Mouse (Mus musculus): ENCODE measurements around the gene Dcun1d3. TPM values are rescaled to one million over a fixed set of nuclear protein-coding genes. Genes with fewer than 3 reads are reported as not detected.

Dcun1d3 gene
- polyA plus RNA-seq, 1 experiment from 2014 or later: 6.8 TPM

DNA sequence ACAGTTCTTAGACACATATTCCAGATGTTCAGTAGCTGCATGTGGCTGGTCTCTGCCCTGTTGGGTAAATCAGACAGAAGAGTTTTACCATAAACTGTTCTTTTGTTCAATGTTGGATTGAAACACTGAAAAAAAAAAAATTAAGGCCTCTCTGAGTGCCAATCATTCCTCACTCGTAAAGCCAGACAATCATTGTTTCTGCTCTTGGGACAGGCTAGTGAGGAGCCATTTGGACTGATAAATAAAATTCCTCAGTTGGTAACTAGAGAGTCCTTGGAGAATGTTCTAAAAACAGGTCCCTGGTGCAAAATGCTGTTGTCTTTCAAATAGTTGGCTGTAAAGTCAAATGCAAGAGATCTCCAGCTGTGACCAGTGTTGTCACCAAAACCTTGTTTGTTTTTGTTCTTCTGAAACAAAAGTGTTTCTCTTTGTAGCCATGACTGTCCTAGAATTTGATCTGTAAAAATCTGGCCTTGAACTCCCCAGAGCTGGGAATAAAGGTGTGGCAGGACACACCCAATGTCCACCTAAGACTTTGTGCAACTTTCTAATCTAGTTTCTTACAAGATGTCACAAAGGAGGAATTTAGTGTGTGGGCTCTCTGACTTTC is 2.3 kb upstream of the Dcun1d3 start:
- Histone ChIP-seq H3K27ac (no peak overlapping the region), H3K4me2 (no peak overlapping the region), H3K4me3 (no peak overlapping the region), H3K4me1 (replicated peaks) (peaks cover 19% of the 10 kb centered on the region), H3K27me3 (no peaks in the 10 kb centered on the region), H3K9ac (no peak overlapping the region), H3K9me3 (replicated peaks) (no peaks in the 10 kb centered on the region), H3K36me3 (no peaks in the 10 kb centered on the region)
- no peak for ATAC-seq (replicated peaks; ENCODE audit: insufficient number of reproducible peaks, insufficient read depth, low FRiP score, low read depth)
- WGBS: 35% methylated on average over 1 of the region's 1 CpGs

DNA sequence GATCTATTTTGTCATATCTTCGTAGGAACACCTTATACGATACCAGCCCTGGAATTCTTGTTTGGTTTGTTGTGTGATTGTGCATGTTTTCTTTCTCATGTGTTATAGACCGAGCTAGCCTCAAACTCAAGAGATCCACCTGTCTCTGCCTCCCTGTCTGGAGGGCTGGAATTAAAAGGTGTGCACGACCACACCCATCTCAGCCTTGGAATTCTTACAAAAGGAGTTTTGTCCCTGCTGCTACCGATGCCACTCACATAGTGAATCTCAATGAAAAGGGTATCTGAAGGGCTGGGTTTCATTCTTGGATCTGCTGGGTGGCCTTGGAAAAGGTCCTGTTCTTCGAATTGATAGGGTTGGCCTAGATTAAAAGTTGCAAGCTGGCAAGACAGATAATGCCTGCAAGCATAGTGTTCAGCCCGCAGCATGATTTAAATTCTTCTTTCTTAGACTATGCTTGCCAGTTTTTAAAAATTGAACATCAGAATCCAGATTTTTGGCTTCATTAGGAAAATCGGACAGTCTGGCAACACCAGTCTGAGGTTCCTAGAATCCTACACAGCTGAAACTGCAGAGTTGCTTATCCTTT is 1.5 kb upstream of the Dcun1d3 start:
- Histone ChIP-seq H3K9me3 (replicated peaks) (no peaks in the 10 kb centered on the region), H3K4me3 (no peak overlapping the region), H3K27me3 (no peaks in the 10 kb centered on the region), H3K4me2 (no peak overlapping the region), H3K9ac (no peak overlapping the region), H3K27ac (no peak overlapping the region), H3K36me3 (no peaks in the 10 kb centered on the region), H3K4me1 (replicated peaks) (peaks cover 21% of the 10 kb centered on the region)
- no peak for ATAC-seq (replicated peaks; ENCODE audit: insufficient number of reproducible peaks, insufficient read depth, low FRiP score, low read depth)
- WGBS: 88% methylated on average over 8 of the region's 8 CpGs

DNA sequence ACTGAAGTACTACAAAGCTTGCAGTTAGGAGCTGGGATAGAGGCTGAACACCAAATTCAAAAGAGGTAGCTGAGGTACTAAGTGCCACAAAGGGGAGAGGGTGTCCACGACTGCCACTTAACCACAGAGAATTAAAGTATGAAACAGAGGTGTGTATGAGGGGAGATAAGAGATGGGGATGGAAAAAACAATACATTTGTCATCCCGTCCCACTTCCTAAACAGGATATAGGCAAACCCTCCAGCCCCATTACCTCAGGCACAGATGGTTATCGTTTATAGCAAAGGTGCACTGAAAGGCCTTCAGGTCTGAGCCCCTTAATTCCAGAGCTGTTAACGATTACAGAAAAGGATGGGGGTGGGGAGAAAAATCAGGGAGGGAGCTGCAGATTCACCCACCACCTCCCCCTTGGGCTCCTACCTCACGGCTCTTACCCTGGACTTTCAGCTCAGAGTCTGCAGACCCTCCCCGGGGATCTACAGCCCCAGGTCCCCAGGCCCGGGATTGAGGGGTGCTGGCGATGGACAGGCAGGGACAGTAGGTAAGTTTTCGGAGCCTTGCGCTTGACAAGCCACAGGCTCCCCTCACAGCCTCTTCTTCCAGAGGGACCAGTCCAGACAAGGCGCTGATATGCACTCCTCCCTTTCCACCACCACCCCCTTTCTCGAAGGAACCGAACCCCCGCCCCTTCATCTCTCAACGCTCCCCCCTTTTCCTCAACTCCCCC is 1.1 kb downstream of the Dcun1d3 start:
- WGBS: under 1% methylated on average over 15 of the region's 15 CpGs
- Histone ChIP-seq H3K9ac (peak overlapping the region; percentile 90), H3K27ac (peak overlapping the region; percentile 97), H3K4me3 (peak overlapping the region; percentile 88), H3K4me2 (peak overlapping the region; percentile 71), H3K36me3 (no peaks in the 10 kb centered on the region), H3K4me1 (replicated peaks) (peaks cover 21% of the 10 kb centered on the region), H3K9me3 (replicated peaks) (no peaks in the 10 kb centered on the region), H3K27me3 (no peaks in the 10 kb centered on the region)
- peak; percentile 19; the same call in 1 of the 2 replicates for ATAC-seq (replicated peaks; ENCODE audit: insufficient number of reproducible peaks, insufficient read depth, low FRiP score, low read depth)

DNA sequence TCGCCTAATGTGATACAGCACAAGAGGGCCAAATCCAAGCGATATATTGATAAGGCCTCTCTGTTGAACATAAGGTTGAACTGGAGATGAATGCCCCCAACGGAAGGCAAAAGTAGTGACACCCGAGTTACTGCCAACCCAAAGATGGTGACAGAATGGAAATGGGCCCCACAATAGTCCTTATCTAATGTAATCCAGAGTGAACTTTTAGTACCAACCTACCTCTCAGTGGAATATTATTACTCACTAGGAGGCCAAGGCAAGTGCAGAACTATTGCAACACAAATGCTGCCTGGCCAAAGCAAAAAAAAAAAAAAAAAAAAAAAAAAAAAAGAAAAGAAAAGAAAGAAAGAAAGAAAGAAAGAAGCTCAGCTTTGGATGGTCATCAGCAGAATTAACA is 3.4 kb downstream of the Dcun1d3 start:
- Histone ChIP-seq H3K9ac (no peak overlapping the region), H3K4me3 (no peak overlapping the region), H3K4me1 (replicated peaks) (peaks cover 21% of the 10 kb centered on the region), H3K36me3 (no peaks in the 10 kb centered on the region), H3K4me2 (no peak overlapping the region), H3K27me3 (no peaks in the 10 kb centered on the region), H3K9me3 (replicated peaks) (no peaks in the 10 kb centered on the region), H3K27ac (no peak overlapping the region)
- WGBS: 84% methylated on average over 4 of the region's 4 CpGs
- ATAC-seq (replicated peaks; ENCODE audit: insufficient number of reproducible peaks, insufficient read depth, low FRiP score, low read depth): no peak

DNA sequence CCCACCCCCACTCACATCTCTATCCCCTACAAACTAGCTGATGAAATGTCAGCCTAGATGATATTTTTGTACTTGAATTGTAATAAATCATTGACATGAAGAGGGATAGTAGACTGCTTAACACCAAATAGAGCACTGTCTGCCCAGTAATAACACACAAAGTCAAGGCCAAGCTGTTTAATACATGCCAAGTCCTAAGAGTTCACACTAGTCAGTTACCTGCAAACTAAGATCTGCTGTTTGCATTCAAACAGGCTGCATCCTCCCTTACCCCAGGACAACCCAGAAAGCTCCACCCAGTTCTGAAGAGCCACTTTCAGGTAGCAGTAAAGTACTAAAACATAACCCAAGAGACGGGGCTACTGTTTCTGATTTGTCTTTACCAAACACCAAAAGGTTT is 3.9 kb downstream of the Dcun1d3 start:
- Histone ChIP-seq H3K27ac (no peak overlapping the region), H3K4me2 (no peak overlapping the region), H3K27me3 (no peaks in the 10 kb centered on the region), H3K9ac (no peak overlapping the region), H3K36me3 (no peaks in the 10 kb centered on the region), H3K9me3 (replicated peaks) (no peaks in the 10 kb centered on the region), H3K4me3 (no peak overlapping the region), H3K4me1 (replicated peaks) (peaks cover 21% of the 10 kb centered on the region)
- ATAC-seq (replicated peaks; ENCODE audit: insufficient number of reproducible peaks, insufficient read depth, low FRiP score, low read depth): no peak
- WGBS: 79% methylated on average over 1 of the region's 1 CpGs

DNA sequence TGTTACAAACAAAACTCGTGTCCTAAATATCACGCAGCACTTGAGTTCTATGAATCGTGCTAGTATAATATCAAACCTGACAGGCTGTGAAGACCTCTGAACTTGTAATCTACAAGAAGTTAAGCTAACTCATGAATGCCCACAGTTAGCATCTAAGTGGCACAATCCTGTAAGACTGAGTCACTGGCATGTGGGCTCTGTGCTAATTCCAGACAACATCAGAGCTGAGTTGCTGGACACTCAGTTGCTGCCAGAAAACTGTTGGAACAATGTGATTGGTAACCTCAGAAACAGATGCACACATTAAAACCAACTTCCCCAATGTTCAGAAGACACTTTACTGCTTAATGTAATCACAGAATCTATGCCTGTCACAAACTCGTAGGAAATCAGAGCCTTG is 8.2 kb downstream of the Dcun1d3 start:
- Histone ChIP-seq H3K9ac (no peak overlapping the region), H3K27me3 (no peaks in the 10 kb centered on the region), H3K27ac (no peak overlapping the region), H3K9me3 (replicated peaks) (no peaks in the 10 kb centered on the region), H3K4me3 (no peak overlapping the region), H3K36me3 (no peaks in the 10 kb centered on the region), H3K4me1 (replicated peaks) (no peaks in the 10 kb centered on the region; the same call in 1 of the 2 replicates), H3K4me2 (no peak overlapping the region)
- WGBS: 74% methylated on average over 4 of the region's 4 CpGs
- ATAC-seq (replicated peaks; ENCODE audit: insufficient number of reproducible peaks, insufficient read depth, low FRiP score, low read depth): no peak

DNA sequence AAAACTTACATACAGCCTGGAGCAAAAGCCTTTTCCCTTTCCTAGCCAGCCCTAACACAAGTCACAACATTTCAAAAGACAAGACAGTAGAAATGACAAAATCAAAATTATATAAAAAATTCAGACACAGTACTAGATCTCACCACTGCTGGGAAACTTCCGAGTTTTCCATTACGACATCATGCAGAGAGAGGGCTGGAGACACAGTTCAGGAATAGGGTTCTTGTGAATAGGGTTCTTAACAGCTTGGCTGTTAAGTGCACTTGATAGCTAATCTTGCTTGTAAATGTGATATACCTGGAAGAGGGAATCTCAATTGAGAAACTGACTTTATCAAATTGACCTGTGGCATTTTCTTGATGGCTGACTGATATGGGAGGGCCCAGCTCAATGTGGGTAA is 14.9 kb downstream of the Dcun1d3 start:
- no peak for ATAC-seq (replicated peaks; ENCODE audit: insufficient number of reproducible peaks, insufficient read depth, low FRiP score, low read depth)
- Histone ChIP-seq H3K9me3 (replicated peaks) (no peaks in the 10 kb centered on the region), H3K36me3 (no peaks in the 10 kb centered on the region), H3K9ac (no peak overlapping the region), H3K4me3 (no peak overlapping the region), H3K4me2 (no peak overlapping the region), H3K27ac (no peak overlapping the region), H3K4me1 (replicated peaks) (no peaks in the 10 kb centered on the region; the same call in 1 of the 2 replicates), H3K27me3 (no peaks in the 10 kb centered on the region)
- 67% methylated on average over 2 of the region's 2 CpGs for whole genome bisulfite sequencing

DNA sequence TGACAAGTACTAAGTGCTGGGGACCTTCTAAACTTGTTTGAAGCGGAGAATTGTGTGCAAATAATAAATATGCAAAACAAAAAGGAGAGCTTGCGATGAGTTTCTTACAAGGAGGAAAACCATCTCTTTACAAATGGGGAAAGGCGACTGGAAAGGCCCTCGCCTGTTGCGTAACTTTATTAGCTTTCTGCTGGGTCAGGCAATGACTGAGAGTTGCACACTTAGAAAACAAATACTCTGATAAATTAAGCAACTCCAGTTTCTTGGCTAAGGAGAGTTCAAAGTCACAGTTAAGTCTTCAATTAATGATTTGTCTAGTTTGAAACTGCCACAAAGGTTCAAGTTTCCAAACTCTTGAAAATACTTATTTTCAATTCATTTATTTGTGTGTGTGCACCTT is 15.8 kb downstream of the Dcun1d3 start:
- Histone ChIP-seq H3K27ac (no peak overlapping the region), H3K9me3 (replicated peaks) (no peaks in the 10 kb centered on the region), H3K4me2 (no peak overlapping the region), H3K36me3 (no peaks in the 10 kb centered on the region), H3K4me3 (no peak overlapping the region), H3K9ac (no peak overlapping the region), H3K27me3 (no peaks in the 10 kb centered on the region), H3K4me1 (replicated peaks) (peaks cover 6% of the 10 kb centered on the region)
- ATAC-seq (replicated peaks; ENCODE audit: insufficient number of reproducible peaks, insufficient read depth, low FRiP score, low read depth): no peak
- WGBS: 87% methylated on average over 5 of the region's 5 CpGs

DNA sequence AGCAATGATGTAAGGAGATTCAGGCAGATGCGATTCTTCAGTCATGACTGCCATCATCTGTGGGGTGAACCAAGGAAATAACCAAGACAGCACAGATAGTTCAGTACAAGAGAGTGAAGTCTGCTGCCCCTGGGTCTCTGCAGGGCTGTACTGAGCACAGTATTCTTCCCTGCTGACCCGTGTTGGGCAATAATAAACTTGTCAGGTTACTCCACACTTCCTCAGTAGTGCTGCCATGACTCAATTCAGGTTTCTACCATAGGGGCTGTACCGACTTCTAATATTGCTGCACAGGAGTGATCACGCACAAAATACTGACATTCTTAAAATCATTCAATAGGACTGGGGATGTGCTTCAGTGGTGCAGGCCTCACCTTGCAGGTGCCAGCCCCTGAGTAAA is 16.9 kb downstream of the Dcun1d3 start:
- Histone ChIP-seq H3K4me1 (replicated peaks) (peaks cover 6% of the 10 kb centered on the region), H3K9ac (no peak overlapping the region), H3K4me3 (no peak overlapping the region), H3K4me2 (no peak overlapping the region), H3K27me3 (no peaks in the 10 kb centered on the region), H3K9me3 (replicated peaks) (no peaks in the 10 kb centered on the region), H3K27ac (no peak overlapping the region), H3K36me3 (no peaks in the 10 kb centered on the region)
- 88% methylated on average over 4 of the region's 4 CpGs for WGBS
- no peak for ATAC-seq (replicated peaks; ENCODE audit: insufficient number of reproducible peaks, insufficient read depth, low FRiP score, low read depth)

DNA sequence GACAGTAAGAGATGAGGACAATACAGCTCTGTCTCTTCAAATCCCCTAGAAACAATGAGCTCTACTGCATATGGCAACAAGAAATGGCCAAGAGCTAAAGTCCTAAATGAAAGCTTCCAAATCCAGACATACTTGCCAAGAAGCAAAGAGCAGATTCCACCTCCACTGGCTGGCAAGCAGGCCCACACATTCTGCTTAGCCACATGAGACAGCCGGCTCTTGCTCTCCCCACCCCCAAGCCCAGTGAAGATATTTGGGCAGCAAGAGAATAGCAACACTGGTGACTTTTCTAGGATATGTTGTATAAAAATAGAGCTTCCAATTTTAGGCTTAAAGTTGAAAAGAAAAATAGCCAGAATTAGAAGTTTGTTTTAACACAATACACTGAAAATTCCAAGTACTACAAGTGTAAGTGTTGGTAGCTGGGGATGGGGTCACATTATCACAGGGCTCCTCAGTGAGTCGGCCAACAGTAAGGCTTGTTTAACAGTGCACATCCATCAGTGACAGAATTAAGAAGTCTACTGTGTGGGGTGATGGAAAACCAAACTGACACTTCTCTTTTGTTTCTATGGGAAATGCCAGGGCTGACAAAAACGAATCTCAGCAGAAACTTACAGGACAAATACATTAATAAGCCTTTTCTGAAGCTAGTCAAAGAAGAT is 20.2 kb downstream of the Dcun1d3 start:
- Histone ChIP-seq H3K9ac (no peak overlapping the region), H3K4me1 (replicated peaks) (peaks cover 6% of the 10 kb centered on the region; the same call in 1 of the 2 replicates), H3K27ac (no peak overlapping the region), H3K36me3 (no peaks in the 10 kb centered on the region), H3K4me2 (no peak overlapping the region), H3K27me3 (no peaks in the 10 kb centered on the region), H3K4me3 (no peak overlapping the region), H3K9me3 (replicated peaks) (no peaks in the 10 kb centered on the region)
- no peak for ATAC-seq (replicated peaks; ENCODE audit: insufficient number of reproducible peaks, insufficient read depth, low FRiP score, low read depth)
- WGBS: 37% methylated on average over 3 of the region's 3 CpGs

DNA sequence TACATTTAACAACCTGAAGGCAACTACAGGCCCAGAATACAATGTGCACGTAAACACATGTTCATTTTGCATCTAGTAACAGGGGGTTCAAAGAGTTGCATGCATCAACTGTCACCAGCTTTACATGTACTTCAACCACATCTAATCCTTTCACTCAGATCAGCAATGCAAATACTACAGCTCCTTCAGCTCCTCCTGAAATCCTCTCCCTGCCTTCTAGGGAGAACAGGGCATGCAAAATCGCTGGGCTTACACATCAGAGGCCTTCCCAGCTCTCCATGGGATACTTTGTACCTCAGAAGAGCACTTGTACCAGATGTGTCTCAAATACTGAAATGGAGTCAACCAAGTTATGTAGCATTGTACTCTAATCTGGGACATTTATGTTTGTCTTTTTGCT is 23.0 kb downstream of the Dcun1d3 start:
- Histone ChIP-seq H3K27me3 (no peaks in the 10 kb centered on the region), H3K4me2 (no peak overlapping the region), H3K4me1 (replicated peaks) (peaks cover 6% of the 10 kb centered on the region; the same call in 1 of the 2 replicates), H3K4me3 (no peak overlapping the region), H3K27ac (no peak overlapping the region), H3K9me3 (replicated peaks) (no peaks in the 10 kb centered on the region), H3K36me3 (no peaks in the 10 kb centered on the region), H3K9ac (no peak overlapping the region)
- 59% methylated on average over 2 of the region's 2 CpGs for WGBS
- no peak for ATAC-seq (replicated peaks; ENCODE audit: insufficient number of reproducible peaks, insufficient read depth, low FRiP score, low read depth)
